ENCODE assay signal across 14 mouse cellular contexts in genomic region chr5:74204465-74204864, GRCm38 (mm10).
"Had no signal": no experiment of that assay in that cellular context is flagged by ENCODE, and none has a peak within 500 bp of the region (broad histone marks: within the 10 kb centered on the region; RNA-seq: fewer than 3 reads in every experiment).

No protein-coding gene starts in this region.

- H3K9me3 ChIP-seq: limb, embryonic 12.5 days; liver, embryonic 13.5 days had no signal

- H3K27ac ChIP-seq: liver, embryonic 13.5 days; stomach, postnatal 0 days had no signal

- H3K9ac ChIP-seq: limb, embryonic 12.5 days; liver, embryonic 13.5 days had no signal

- H3K4me3 ChIP-seq: limb, embryonic 12.5 days; liver, embryonic 13.5 days had no signal

- DNase-seq: kidney, adult 9 months; kidney, postnatal 14 days; kidney, postnatal 4 days; liver, embryonic 13.5 days; lung, adult 2 months; lung, postnatal 14 days; lung, postnatal 4 days; midbrain, embryonic 14.5 days; thymus, adult 2 months; thymus, postnatal 14 days; thymus, postnatal 4 days had no signal

- H3K36me3 ChIP-seq: liver, embryonic 13.5 days had no signal

- H3K4me2 ChIP-seq: limb, embryonic 12.5 days; liver, embryonic 13.5 days; midbrain, embryonic 11.5 days had no signal

- H3K27me3 ChIP-seq: limb, embryonic 12.5 days; liver, embryonic 13.5 days had no signal
